Mouse (Mus musculus): Measurements from ENCODE around the gene Kpnb1.

- TF ChIP-seq CTCF (IDR thresholded peaks at IDR 0.05; ENCODE audit: borderline replicate concordance, extremely low read depth, insufficient read depth, insufficient read length) (no peak), POLR2A (IDR thresholded peaks at IDR 0.05; ENCODE audit: borderline replicate concordance, extremely low read depth, insufficient read depth, insufficient read length, poor library complexity, severe bottlenecking) (no peak)
These were observed 1.7 kb downstream of the Kpnb1 start for GRCm38 (mm10) chr11:97185704-97186614.
